ENCODE assay signal across 23 mouse cellular contexts in the genomic region with DNA sequence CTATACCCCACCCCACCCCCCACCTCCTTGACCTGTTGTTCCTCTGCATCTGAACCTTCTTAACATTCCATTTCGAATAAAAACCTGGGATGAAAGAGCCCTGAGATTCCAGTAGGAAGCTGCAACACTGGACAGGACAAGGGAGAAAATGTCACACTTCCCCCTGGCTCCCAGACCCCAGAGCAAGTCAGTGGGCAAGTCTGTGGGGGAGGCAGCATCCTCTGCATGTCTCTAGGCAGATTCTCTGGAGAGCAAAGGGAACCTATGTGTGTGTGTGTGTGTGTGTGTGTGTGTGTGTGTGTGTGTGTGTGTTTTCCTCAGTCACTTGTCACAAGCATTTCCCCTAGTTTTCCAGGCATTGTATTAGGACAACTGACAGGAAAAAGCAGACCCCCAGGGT.
DNase-seq lines count a peak whose midpoint lies in the region; ATAC-seq and TF ChIP-seq lines count a peak whose summit lies in the region.
"Had no signal": no experiment of that assay in that cellular context is flagged by ENCODE, and none has a peak within 500 bp of the region (broad histone marks: within the 10 kb centered on the region; RNA-seq: fewer than 3 reads in every experiment).

No protein-coding gene starts in this region.

- H3K9me3 ChIP-seq in kidney, embryonic 14.5 days (ENCODE audit: control insufficient read depth, low read length), result no peaks in the 10 kb centered on the region
- no peaks in the 10 kb centered on the region for H3K9me3 ChIP-seq in lung, embryonic 14.5 days (ENCODE audit: low read depth, low read length)
- no peaks in the 10 kb centered on the region for H3K9me3 ChIP-seq in heart, embryonic 11.5 days (replicated peaks; ENCODE audit: control insufficient read depth, low read length)
- H3K9me3 ChIP-seq: embryonic facial prominence, embryonic 13.5 days; G1E; heart, embryonic 13.5 days; hindbrain, embryonic 12.5 days had no signal

- H3K9ac ChIP-seq in kidney, embryonic 14.5 days (ENCODE audit: low read depth, low read length), result no peak overlapping the region
- H3K9ac ChIP-seq in lung, embryonic 14.5 days, result no peak overlapping the region
- H3K9ac ChIP-seq in heart, embryonic 11.5 days (ENCODE audit: low read depth, low read length), result no peak overlapping the region
- H3K9ac ChIP-seq: embryonic facial prominence, embryonic 13.5 days; heart, embryonic 13.5 days; hindbrain, embryonic 12.5 days had no signal

- 19% methylated on average over 1 of the region's 1 CpGs for WGBS in kidney, embryonic 14.5 days
- WGBS in lung, embryonic 14.5 days, result 5% methylated on average over 1 of the region's 1 CpGs
- 11% methylated on average over 1 of the region's 1 CpGs for WGBS in heart, embryonic 11.5 days (ENCODE audit: insufficient replicate concordance)

- peak; percentile 17 for DNase-seq in embryo, embryonic 10.5 days (ENCODE audit: low spot score)
- no peak for DNase-seq in embryo, embryonic 10 days (ENCODE audit: low spot score)
- DNase-seq in kidney, adult 8-10 months, result no peak
- DNase-seq in lung, embryonic 14.5 days, result no peak
- DNase-seq in lung, postnatal 25 days (ENCODE audit: low spot score), result no peak
- peak; percentile 7 for DNase-seq in mesoderm, embryonic 11.5 days (ENCODE audit: low read depth, low spot score)
- DNase-seq: adrenal gland, adult 8-10 months; B cell, adult 2 months; cerebellum, adult 11 months; cerebellum, adult 9-10 months; cerebellum, postnatal 25 days; gastrocnemius, adult 2 months; gastrocnemius, postnatal 25 days; heart, postnatal 36 days had no signal

- peak; percentile 65 for ATAC-seq in kidney, embryonic 14.5 days (ENCODE audit: low FRiP score, low TSS enrichment)
- peak; percentile 21; the same call in 1 of the 2 replicates for ATAC-seq in lung, embryonic 14.5 days (ENCODE audit: insufficient read depth)
- ATAC-seq in heart, embryonic 11.5 days (replicated peaks; ENCODE audit: insufficient number of reproducible peaks, low FRiP score, low TSS enrichment), result no peak
- ATAC-seq: CD4-positive, CD25-positive, alpha-beta regulatory T cell, adult 4 months; forebrain, embryonic 14.5 days; hindbrain, postnatal 0 days had no signal

- no peak overlapping the region for H3K4me2 ChIP-seq in kidney, embryonic 14.5 days (replicated peaks; ENCODE audit: low read depth, low read length)
- H3K4me2 ChIP-seq in lung, embryonic 14.5 days, result no peak overlapping the region
- no peak overlapping the region for H3K4me2 ChIP-seq in heart, embryonic 11.5 days
- H3K4me2 ChIP-seq: embryonic facial prominence, embryonic 13.5 days; heart, embryonic 13.5 days; hindbrain, embryonic 12.5 days had no signal

- no peak overlapping the region for H3K4me3 ChIP-seq in kidney, embryonic 14.5 days (ENCODE audit: low read length)
- H3K4me3 ChIP-seq in lung, embryonic 14.5 days (ENCODE audit: low read depth, low read length), result no peak overlapping the region
- H3K4me3 ChIP-seq in heart, embryonic 11.5 days (ENCODE audit: low read depth, low read length), result no peak overlapping the region
- H3K4me3 ChIP-seq: embryonic facial prominence, embryonic 13.5 days; gastrocnemius, adult 2 months; heart, embryonic 13.5 days; hindbrain, embryonic 12.5 days had no signal

- no peak for TF ChIP-seq CTCF in lung, embryonic 14.5 days (IDR thresholded peaks at IDR 0.05; ENCODE audit: low read depth)

- no peaks in the 10 kb centered on the region for H3K36me3 ChIP-seq in kidney, embryonic 14.5 days (ENCODE audit: control insufficient read depth, insufficient read depth, low read length)
- no peaks in the 10 kb centered on the region for H3K36me3 ChIP-seq in lung, embryonic 14.5 days (ENCODE audit: insufficient read depth)
- H3K36me3 ChIP-seq in heart, embryonic 11.5 days (ENCODE audit: control insufficient read depth, insufficient read depth, low read length), result no peaks in the 10 kb centered on the region
- H3K36me3 ChIP-seq: embryonic facial prominence, embryonic 13.5 days; G1E; heart, embryonic 13.5 days; hindbrain, embryonic 12.5 days had no signal

- 0 out of 2 replicates have a peak, but pooled peaks cover 3% of the 10 kb centered on the region for H3K4me1 ChIP-seq in kidney, embryonic 14.5 days (ENCODE audit: control insufficient read depth, insufficient read depth, low read length)
- peaks cover 7% of the 10 kb centered on the region; the same call in 1 of the 2 replicates for H3K4me1 ChIP-seq in lung, embryonic 14.5 days (ENCODE audit: insufficient read depth)
- H3K4me1 ChIP-seq in heart, embryonic 11.5 days (ENCODE audit: control insufficient read depth, insufficient read depth, low read length), result no peaks in the 10 kb centered on the region
- H3K4me1 ChIP-seq: hindbrain, embryonic 12.5 days had no signal

- no peaks in the 10 kb centered on the region for H3K27me3 ChIP-seq in kidney, embryonic 14.5 days (ENCODE audit: control insufficient read depth, insufficient read depth, low read length)
- no peaks in the 10 kb centered on the region for H3K27me3 ChIP-seq in lung, embryonic 14.5 days (ENCODE audit: insufficient read depth, low read length)
- H3K27me3 ChIP-seq in heart, embryonic 11.5 days (ENCODE audit: control insufficient read depth, insufficient read depth, low read length), result no peaks in the 10 kb centered on the region
- H3K27me3 ChIP-seq: embryonic facial prominence, embryonic 13.5 days; heart, embryonic 13.5 days; hindbrain, embryonic 12.5 days had no signal

- no peak overlapping the region for H3K27ac ChIP-seq in kidney, embryonic 14.5 days (ENCODE audit: low read depth, low read length)
- no peak overlapping the region for H3K27ac ChIP-seq in lung, embryonic 14.5 days (ENCODE audit: low read depth)
- H3K27ac ChIP-seq in heart, embryonic 11.5 days (ENCODE audit: low read depth, low read length), result no peak overlapping the region
- H3K27ac ChIP-seq: embryonic facial prominence, embryonic 13.5 days; gastrocnemius, adult 2 months; heart, embryonic 13.5 days; hindbrain, embryonic 12.5 days; hindbrain, postnatal 0 days had no signal

Comparison
In these comparisons a context has a peak if more than half of its experiments do, and no peak if none do; other contexts are left out.
1. DNase-seq: peak in embryo, embryonic 10.5 days (single experiment) and mesoderm, embryonic 11.5 days (single experiment); none in embryo, embryonic 10 days (single experiment), kidney, adult 8-10 months (0 of 2), lung, embryonic 14.5 days (single experiment) and lung, postnatal 25 days (single experiment).